Mouse (Mus musculus) heart, embryonic 15.5 days (tissue): ENCODE data around the gene Mgmt. TPM values are rescaled to one million over a fixed set of nuclear protein-coding genes. Genes with fewer than 3 reads are reported as not detected.

Experiments used
- ATAC-seq: fragments of 200-750 bp; cut with Nextera tagmentation; replicated peaks from 2 replicates; pipeline ENCODE4 v1.8.0; 2017; ENCODE audit warnings: low read depth, moderate TSS enrichment; ENCODE audit not compliant: insufficient number of reproducible peaks, insufficient read depth, low FRiP score
- H3K27ac ChIP-seq: fragments of 300-500 bp; sonication (generic); 2 replicates; pipeline ENCODE4 v1.5.1; 2015; ENCODE audit warnings: mild to moderate bottlenecking, inconsistent platforms
- H3K27me3 ChIP-seq: fragments of 300-500 bp; sonication (generic); 2 replicates; pipeline ENCODE4 v1.6.1; 2015; ENCODE audit warnings: inconsistent platforms
- H3K36me3 ChIP-seq: fragments of 300-500 bp; sonication (generic); 2 replicates; pipeline ENCODE4 v1.6.1; 2015; ENCODE audit warnings: mild to moderate bottlenecking, inconsistent platforms
- H3K4me1 ChIP-seq: fragments of 300-500 bp; sonication (generic); replicated peaks from 2 replicates; pipeline ENCODE4 v1.6.1; 2015; ENCODE audit warnings: inconsistent platforms
- H3K4me2 ChIP-seq: fragments of 300-500 bp; sonication (generic); 2 replicates; pipeline ENCODE4 v1.6.1; 2015; ENCODE audit warnings: inconsistent platforms, mild to moderate bottlenecking, moderate library complexity
- H3K4me3 ChIP-seq: fragments of 300-500 bp; sonication (generic); 2 replicates; pipeline ENCODE4 v1.5.1; 2015; ENCODE audit warnings: mild to moderate bottlenecking, inconsistent platforms
- H3K9ac ChIP-seq: fragments of 300-500 bp; sonication (generic); 2 replicates; pipeline ENCODE4 v1.6.1; 2015; ENCODE audit warnings: mild to moderate bottlenecking, inconsistent platforms
- H3K9me3 ChIP-seq: fragments of 300-500 bp; sonication (generic); replicated peaks from 2 replicates; pipeline ENCODE4 v1.6.1; 2016; ENCODE audit warnings: inconsistent platforms
- WGBS: fragments of 180-500 bp; shearing (Covaris S2); methylation state at CpG from one replicate; pipeline ENCODE4 v1.1.7; 2015; ENCODE audit warnings: mixed read lengths; 5-methylcytosine and 5-hydroxymethylcytosine counted together
- polyA plus RNA-seq: library from polyadenylated mRNA; unstranded; fragments of >200 nt; fragmentation: Nextera tagmentation; extraction: Ambion mirVana; gene quantifications from 2 replicates; pipeline ENCODE4 v1.2.1, GENCODE M21; 2015

Gene Mgmt
- polyA plus RNA-seq, 1 experiment from 2014 or later = 6.3 TPM

- no peak overlapping the region for H3K27ac ChIP-seq
- no peaks in the 10 kb centered on the region for H3K36me3 ChIP-seq
- no peak for ATAC-seq
- no peak overlapping the region for H3K4me3 ChIP-seq
- H3K9me3 ChIP-seq = no peaks in the 10 kb centered on the region
- 94% methylated on average over 4 of the region's 4 CpGs for WGBS
- peaks cover 13% of the 10 kb centered on the region for H3K4me1 ChIP-seq
- no peak overlapping the region for H3K9ac ChIP-seq
- H3K27me3 ChIP-seq = peaks cover 4% of the 10 kb centered on the region
- no peak overlapping the region for H3K4me2 ChIP-seq
Measured at GRCm38 (mm10) chr7:136865876-136866275, 28.5 kb upstream of the Mgmt start.

- WGBS = 70% methylated on average over 4 of the region's 4 CpGs
- Histone ChIP-seq H3K9me3 (no peaks in the 10 kb centered on the region), H3K27ac (no peak overlapping the region), H3K4me3 (no peak overlapping the region), H3K4me2 (no peak overlapping the region), H3K4me1 (peaks cover 13% of the 10 kb centered on the region), H3K27me3 (peaks cover 9% of the 10 kb centered on the region), H3K36me3 (no peaks in the 10 kb centered on the region), H3K9ac (no peak overlapping the region)
- ATAC-seq = no peak
Measured at GRCm38 (mm10) chr7:136866535-136866934, 27.9 kb upstream of the Mgmt start.

GRCm38 (mm10) chr7:136871535-136871934 lies 22.9 kb upstream of the Mgmt start:
- WGBS = 76% methylated on average over 11 of the region's 11 CpGs

GRCm38 (mm10) chr7:136872059-136872458 lies 22.4 kb upstream of the Mgmt start:
- Histone ChIP-seq H3K4me1 (no peaks in the 10 kb centered on the region), H3K27me3 (peaks cover 11% of the 10 kb centered on the region), H3K9ac (no peak overlapping the region), H3K9me3 (no peaks in the 10 kb centered on the region), H3K4me3 (no peak overlapping the region), H3K27ac (no peak overlapping the region), H3K36me3 (no peaks in the 10 kb centered on the region), H3K4me2 (no peak overlapping the region)
- ATAC-seq = no peak
- WGBS = 30% methylated on average over 8 of the region's 8 CpGs

More at GRCm38 (mm10) chr7:136871535-136871934, 22.9 kb upstream of the Mgmt start:
- H3K27me3 ChIP-seq = peaks cover 11% of the 10 kb centered on the region
- no peaks in the 10 kb centered on the region for H3K9me3 ChIP-seq
- no peak overlapping the region for H3K9ac ChIP-seq
- no peak overlapping the region for H3K4me2 ChIP-seq
- H3K36me3 ChIP-seq = no peaks in the 10 kb centered on the region
- H3K4me1 ChIP-seq = no peaks in the 10 kb centered on the region
- no peak overlapping the region for H3K27ac ChIP-seq
- ATAC-seq = no peak
- no peak overlapping the region for H3K4me3 ChIP-seq

DNA sequence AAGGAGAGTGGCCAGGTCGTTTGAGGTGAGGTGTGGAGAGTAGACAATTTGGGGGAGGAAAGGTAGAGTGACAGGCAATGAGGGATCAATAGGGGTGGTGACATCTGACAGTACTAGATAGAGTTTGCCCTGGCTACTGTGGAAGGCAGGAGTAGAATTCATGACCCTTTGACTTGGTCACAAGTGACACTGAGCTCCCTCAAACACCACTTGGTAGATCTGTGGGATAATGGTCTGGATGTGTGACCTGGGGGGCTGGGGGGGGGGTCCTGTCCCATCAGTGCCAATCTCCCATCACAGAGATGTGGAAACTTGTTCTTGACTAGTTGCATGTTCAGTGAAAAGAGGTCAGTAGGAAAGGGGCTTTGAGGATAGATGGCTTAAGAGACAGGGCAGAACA lies 20.0 kb upstream of the Mgmt start:
- H3K4me1 ChIP-seq = no peaks in the 10 kb centered on the region
- H3K27ac ChIP-seq = no peak overlapping the region
- no peaks in the 10 kb centered on the region for H3K9me3 ChIP-seq
- ATAC-seq = no peak
- H3K27me3 ChIP-seq = peaks cover 11% of the 10 kb centered on the region
- 31% methylated on average over 1 of the region's 1 CpGs for WGBS
- no peak overlapping the region for H3K9ac ChIP-seq
- H3K36me3 ChIP-seq = no peaks in the 10 kb centered on the region
- H3K4me3 ChIP-seq = no peak overlapping the region
- no peak overlapping the region for H3K4me2 ChIP-seq

DNA sequence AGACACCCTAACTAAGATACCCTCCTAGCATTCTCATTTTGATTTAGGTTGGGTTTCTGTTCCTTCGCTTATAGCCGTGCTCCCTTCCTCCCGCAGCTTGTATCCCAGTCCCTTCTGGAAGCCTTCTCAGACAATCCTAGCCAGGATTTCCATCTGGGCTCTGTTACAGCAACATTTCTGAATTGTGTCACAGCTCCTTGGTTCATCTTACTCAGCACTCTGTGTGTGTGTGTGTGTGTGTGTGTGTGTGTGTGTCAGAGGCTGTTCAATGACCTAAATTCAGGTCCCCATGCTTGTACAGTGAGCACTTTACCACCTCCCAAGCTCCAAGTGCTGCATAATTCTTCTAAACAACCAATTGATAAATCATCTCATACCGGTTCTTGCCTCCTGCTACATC lies 14.0 kb upstream of the Mgmt start:
- Histone ChIP-seq H3K27me3 (no peaks in the 10 kb centered on the region), H3K27ac (no peak overlapping the region), H3K4me2 (no peak overlapping the region), H3K36me3 (no peaks in the 10 kb centered on the region), H3K9me3 (no peaks in the 10 kb centered on the region), H3K4me3 (no peak overlapping the region), H3K4me1 (no peaks in the 10 kb centered on the region), H3K9ac (no peak overlapping the region)
- no peak for ATAC-seq
- 78% methylated on average over 4 of the region's 4 CpGs for WGBS

GRCm38 (mm10) chr7:136888161-136888560 lies 6.3 kb upstream of the Mgmt start:
- no peak overlapping the region for H3K9ac ChIP-seq
- no peaks in the 10 kb centered on the region for H3K36me3 ChIP-seq
- no peak overlapping the region for H3K27ac ChIP-seq
- WGBS = 83% methylated on average over 6 of the region's 6 CpGs
- H3K4me3 ChIP-seq = no peak overlapping the region
- H3K4me2 ChIP-seq = no peak overlapping the region
- ATAC-seq = no peak
- no peaks in the 10 kb centered on the region for H3K27me3 ChIP-seq
- no peaks in the 10 kb centered on the region for H3K9me3 ChIP-seq
- no peaks in the 10 kb centered on the region for H3K4me1 ChIP-seq

GRCm38 (mm10) chr7:136895356-136895755 lies 942 bp downstream of the Mgmt start:
- no peak overlapping the region for H3K9ac ChIP-seq
- no peak for ATAC-seq
- peaks cover 24% of the 10 kb centered on the region for H3K4me1 ChIP-seq
- no peaks in the 10 kb centered on the region for H3K27me3 ChIP-seq
- H3K36me3 ChIP-seq = no peaks in the 10 kb centered on the region
- peak overlapping the region; percentile 59; the same call in 1 of the 2 replicates for H3K4me2 ChIP-seq
- no peak overlapping the region for H3K4me3 ChIP-seq
- WGBS = 84% methylated on average over 1 of the region's 1 CpGs
- 0 out of 2 replicates have a peak overlapping the region, but pooled peaks have one; percentile 48 for H3K27ac ChIP-seq
- no peaks in the 10 kb centered on the region for H3K9me3 ChIP-seq

DNA sequence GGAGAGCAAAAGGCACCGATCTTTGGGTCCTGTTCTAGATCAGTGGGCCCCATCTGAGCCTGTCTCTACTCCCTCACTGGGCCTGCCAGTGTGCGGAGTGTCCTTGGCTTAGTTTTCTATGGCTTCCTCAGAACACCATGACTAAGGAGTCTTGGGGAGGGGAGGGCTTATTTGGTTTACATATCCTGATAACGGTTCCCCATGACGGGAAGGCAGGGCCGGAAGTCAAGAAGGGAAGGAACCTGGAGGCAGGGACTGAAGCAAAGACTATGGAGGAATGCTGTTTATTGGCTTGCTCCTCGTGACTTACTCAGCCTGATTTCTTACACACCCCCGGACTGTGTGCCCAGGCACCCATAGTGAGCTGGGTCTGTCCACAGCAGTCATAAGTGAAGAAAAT lies 1.4 kb downstream of the Mgmt start:
- 78% methylated on average over 7 of the region's 7 CpGs for WGBS
- Histone ChIP-seq H3K4me1 (peaks cover 24% of the 10 kb centered on the region), H3K4me3 (no peak overlapping the region), H3K9me3 (no peaks in the 10 kb centered on the region), H3K4me2 (no peak overlapping the region), H3K27ac (no peak overlapping the region), H3K9ac (no peak overlapping the region), H3K36me3 (no peaks in the 10 kb centered on the region), H3K27me3 (no peaks in the 10 kb centered on the region)
- no peak for ATAC-seq

DNA sequence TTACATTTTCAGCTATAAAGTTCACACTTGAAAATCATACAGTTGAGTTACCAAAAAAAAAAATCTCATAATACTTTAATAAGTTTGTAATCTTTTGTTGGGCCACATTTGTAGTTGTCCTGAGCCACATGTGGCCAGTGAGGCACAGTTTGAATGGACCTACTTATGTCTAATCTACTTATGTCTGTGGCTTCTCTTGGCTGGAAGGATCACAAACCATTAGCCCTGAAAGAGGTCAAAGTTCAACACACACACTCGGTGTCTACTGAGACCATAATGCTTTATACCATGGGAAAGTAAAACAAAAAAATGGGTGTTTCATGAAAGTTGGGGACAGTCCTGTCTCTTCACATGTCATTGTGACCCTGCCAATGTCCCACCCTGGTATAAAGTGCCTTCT lies 3.1 kb downstream of the Mgmt start:
- no peaks in the 10 kb centered on the region for H3K27me3 ChIP-seq
- peaks cover 24% of the 10 kb centered on the region for H3K4me1 ChIP-seq
- ATAC-seq = no peak
- H3K4me3 ChIP-seq = no peak overlapping the region
- H3K9ac ChIP-seq = no peak overlapping the region
- 60% methylated on average over 1 of the region's 1 CpGs for WGBS
- no peaks in the 10 kb centered on the region for H3K9me3 ChIP-seq
- peak overlapping the region; percentile 50; the same call in 1 of the 2 replicates for H3K27ac ChIP-seq
- no peak overlapping the region for H3K4me2 ChIP-seq
- H3K36me3 ChIP-seq = no peaks in the 10 kb centered on the region

DNA sequence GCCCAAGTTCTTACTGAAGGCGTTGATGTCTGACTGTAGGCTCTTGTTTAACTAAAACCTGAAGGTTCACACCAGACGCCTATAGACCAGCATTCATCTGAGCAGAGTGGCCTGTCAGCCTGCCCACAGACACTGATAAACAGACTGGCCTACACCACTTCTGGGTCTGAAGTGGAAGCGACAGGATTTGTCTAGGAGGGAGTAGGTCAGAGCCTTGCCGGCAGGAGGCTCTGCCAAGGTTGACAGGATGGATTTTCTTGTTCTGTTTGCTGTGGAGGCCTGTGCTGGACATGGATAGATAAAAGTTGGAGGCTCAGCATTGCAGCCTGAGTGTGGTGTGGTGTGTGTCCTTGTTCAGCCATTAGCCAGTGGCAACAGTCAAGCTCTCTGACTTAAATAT lies 3.6 kb downstream of the Mgmt start:
- H3K27ac ChIP-seq = peak overlapping the region; percentile 50
- peaks cover 24% of the 10 kb centered on the region for H3K4me1 ChIP-seq
- no peaks in the 10 kb centered on the region for H3K9me3 ChIP-seq
- H3K27me3 ChIP-seq = no peaks in the 10 kb centered on the region
- H3K36me3 ChIP-seq = no peaks in the 10 kb centered on the region
- no peak overlapping the region for H3K4me2 ChIP-seq
- ATAC-seq = peak; percentile 25; the same call in 1 of the 2 replicates
- H3K9ac ChIP-seq = no peak overlapping the region
- 30% methylated on average over 4 of the region's 4 CpGs for WGBS
- no peak overlapping the region for H3K4me3 ChIP-seq

- H3K27me3 ChIP-seq = no peaks in the 10 kb centered on the region
- H3K27ac ChIP-seq = no peak overlapping the region
- H3K4me3 ChIP-seq = no peak overlapping the region
- no peaks in the 10 kb centered on the region for H3K36me3 ChIP-seq
- no peak overlapping the region for H3K4me2 ChIP-seq
- no peak for ATAC-seq
- 75% methylated on average over 11 of the region's 11 CpGs for WGBS
- no peaks in the 10 kb centered on the region; the same call in 1 of the 2 replicates for H3K4me1 ChIP-seq
- no peak overlapping the region for H3K9ac ChIP-seq
- no peaks in the 10 kb centered on the region for H3K9me3 ChIP-seq
Measured at GRCm38 (mm10) chr7:136908616-136909144, 14.3 kb downstream of the Mgmt start.
